18 mouse cellular contexts compared by ENCODE assay signal in the genomic region with DNA sequence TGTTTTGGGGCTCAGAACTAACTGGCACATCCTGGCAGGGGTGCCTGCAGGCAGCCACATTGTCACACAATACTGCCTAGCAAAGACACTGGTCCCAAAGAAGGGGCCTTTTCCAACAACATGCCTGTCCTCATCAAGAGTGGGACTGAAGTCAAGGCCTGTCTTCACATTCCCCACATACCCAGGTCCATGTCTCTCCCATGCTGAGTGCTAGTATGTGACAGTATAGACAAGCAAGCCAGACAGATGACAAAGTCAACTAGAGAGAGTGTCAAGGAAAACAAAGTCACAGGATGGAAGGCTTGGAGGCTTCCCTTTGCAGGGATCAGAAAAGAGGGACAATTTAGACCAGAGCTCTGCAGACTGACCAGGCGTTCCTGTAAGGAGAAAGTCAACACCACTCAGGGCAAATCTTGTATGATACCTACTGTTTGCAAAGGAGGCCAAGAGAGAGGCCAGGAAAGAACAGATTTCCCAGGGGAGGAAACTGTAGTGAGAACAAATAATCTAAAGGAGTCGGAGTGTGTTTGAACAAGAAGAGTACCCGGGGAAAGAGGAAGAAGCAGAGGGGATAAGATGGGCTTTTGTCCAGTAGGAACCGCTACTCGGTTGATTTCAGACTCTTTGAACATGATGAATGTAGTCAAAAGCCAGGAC.
DNase-seq lines count a peak whose midpoint lies in the region; ATAC-seq and TF ChIP-seq lines count a peak whose summit lies in the region.
"Had no signal": no experiment of that assay in that cellular context is flagged by ENCODE, and none has a peak within 500 bp of the region (broad histone marks: within the 10 kb centered on the region; RNA-seq: fewer than 3 reads in every experiment).

No protein-coding gene starts in this region.

- H3K4me3 ChIP-seq in heart, embryonic 10.5 days = no peak overlapping the region
- no peak overlapping the region for H3K4me3 ChIP-seq in heart, embryonic 14.5 days (ENCODE audit: control insufficient read depth in 1 of 2, insufficient read depth in 1 of 2, low read depth in 1 of 2, low read length in 2 of 2)
- H3K4me3 ChIP-seq in lung, embryonic 14.5 days (ENCODE audit: low read depth, low read length) = no peak overlapping the region
- H3K4me3 ChIP-seq: embryonic facial prominence, embryonic 13.5 days; forebrain, embryonic 12.5 days; hindbrain, embryonic 12.5 days had no signal

- H3K4me1 ChIP-seq in heart, embryonic 10.5 days = peaks cover 13% of the 10 kb centered on the region
- peaks cover 12 to 16% of the 10 kb centered on the region in 2 experiments for H3K4me1 ChIP-seq in heart, embryonic 14.5 days (ENCODE audit: control insufficient read depth in 2 of 2, insufficient read depth in 2 of 2, low read length in 2 of 2)
- no peaks in the 10 kb centered on the region for H3K4me1 ChIP-seq in lung, embryonic 14.5 days (ENCODE audit: insufficient read depth)
- H3K4me1 ChIP-seq: embryonic facial prominence, embryonic 13.5 days; forebrain, embryonic 12.5 days; hindbrain, embryonic 12.5 days had no signal

- no peak for DNase-seq in heart, embryonic 10.5 days (ENCODE audit: low spot score)
- no peak for DNase-seq in heart, adult 18-20 months
- no peak for DNase-seq in heart, adult 8-10 months (ENCODE audit: low spot score)
- peak; percentile 16 for DNase-seq in lung, embryonic 14.5 days
- DNase-seq in lung, adult 18-20 months = no peak
- DNase-seq: adrenal gland, postnatal 10 days; cerebellum, adult 11 months; cerebellum, adult 8-10 months; cerebellum, postnatal 14 days; gastrocnemius, postnatal 10 days had no signal

- no peaks in the 10 kb centered on the region for H3K36me3 ChIP-seq in heart, embryonic 10.5 days
- H3K36me3 ChIP-seq in heart, embryonic 14.5 days (ENCODE audit: control insufficient read depth, insufficient read depth, low read length) = no peaks in the 10 kb centered on the region
- no peaks in the 10 kb centered on the region for H3K36me3 ChIP-seq in lung, embryonic 14.5 days (ENCODE audit: insufficient read depth)
- H3K36me3 ChIP-seq: embryonic facial prominence, embryonic 13.5 days; forebrain, embryonic 12.5 days; hindbrain, embryonic 12.5 days had no signal

- TF ChIP-seq CTCF in lung, embryonic 14.5 days (IDR thresholded peaks at IDR 0.05; ENCODE audit: low read depth) = no peak

- H3K4me2 ChIP-seq in heart, embryonic 14.5 days (ENCODE audit: low read length) = no peak overlapping the region
- H3K4me2 ChIP-seq in lung, embryonic 14.5 days = no peak overlapping the region
- H3K4me2 ChIP-seq: embryonic facial prominence, embryonic 13.5 days; forebrain, embryonic 12.5 days; hindbrain, embryonic 12.5 days had no signal

- H3K9ac ChIP-seq in heart, embryonic 14.5 days (ENCODE audit: low read length) = no peak overlapping the region
- no peak overlapping the region for H3K9ac ChIP-seq in lung, embryonic 14.5 days
- H3K9ac ChIP-seq: embryonic facial prominence, embryonic 13.5 days; forebrain, embryonic 12.5 days; hindbrain, embryonic 12.5 days had no signal

- WGBS in heart, embryonic 10.5 days = 60% methylated on average over 5 of the region's 5 CpGs
- WGBS in heart, embryonic 14.5 days = 56% methylated on average over 5 of the region's 5 CpGs
- 41% methylated on average over 5 of the region's 5 CpGs for WGBS in lung, embryonic 14.5 days

- no peaks in the 10 kb centered on the region for H3K9me3 ChIP-seq in heart, embryonic 10.5 days
- H3K9me3 ChIP-seq in heart, embryonic 14.5 days (ENCODE audit: control insufficient read depth, low read length) = no peaks in the 10 kb centered on the region
- H3K9me3 ChIP-seq in lung, embryonic 14.5 days (ENCODE audit: low read depth, low read length) = no peaks in the 10 kb centered on the region
- H3K9me3 ChIP-seq: embryonic facial prominence, embryonic 13.5 days; forebrain, embryonic 12.5 days; hindbrain, embryonic 12.5 days had no signal

- peak overlapping the region; percentile 25; the same call in 1 of the 2 replicates for H3K27ac ChIP-seq in heart, embryonic 10.5 days
- H3K27ac ChIP-seq in heart, embryonic 14.5 days (replicated peaks in 1 of 2; ENCODE audit: control insufficient read depth in 1 of 2, insufficient read depth in 1 of 2, low read depth in 2 of 2, low read length in 2 of 2) = peak overlapping the region; percentile 4 to 50; a peak in 3 of 4 replicates
- H3K27ac ChIP-seq in lung, embryonic 14.5 days (ENCODE audit: low read depth) = no peak overlapping the region
- H3K27ac ChIP-seq: embryonic facial prominence, embryonic 13.5 days; forebrain, embryonic 12.5 days; hindbrain, embryonic 12.5 days had no signal

- ATAC-seq in heart, embryonic 14.5 days (ENCODE audit: insufficient number of reproducible peaks, insufficient read depth, low FRiP score, low read depth) = peak; percentile 59
- no peak for ATAC-seq in lung, embryonic 14.5 days (ENCODE audit: insufficient read depth)
- ATAC-seq: forebrain, embryonic 16.5 days; hindbrain, embryonic 16.5 days; inflammation-experienced regulatory T-cells, adult 6 months; intestine, postnatal 0 days had no signal

- no peaks in the 10 kb centered on the region for H3K27me3 ChIP-seq in heart, embryonic 10.5 days (ENCODE audit: insufficient read depth, poor library complexity, severe bottlenecking)
- H3K27me3 ChIP-seq in heart, embryonic 14.5 days (ENCODE audit: control insufficient read depth, insufficient read depth, low read length) = no peaks in the 10 kb centered on the region
- no peaks in the 10 kb centered on the region for H3K27me3 ChIP-seq in lung, embryonic 14.5 days (ENCODE audit: insufficient read depth, low read length)
- H3K27me3 ChIP-seq: embryonic facial prominence, embryonic 13.5 days; forebrain, embryonic 12.5 days; hindbrain, embryonic 12.5 days had no signal
